Mouse (Mus musculus) megakaryocyte, embryonic 14.5 days (primary cell): ENCODE measurements at regions not wholly inside any gene's neighbourhood (a gene's known extent, or its start where the extent isn't known, plus 50 kb on each side); places are given as distances from the start of the nearest gene placed in this dataset.

ENCODE experiments used
- FLI1 ChIP-seq: IDR thresholded peaks from 2 replicates; pipeline ENCODE4 v1.6.1; 2012; ENCODE audit warnings: low read length, inconsistent platforms, mixed read lengths
- GATA1 ChIP-seq: IDR thresholded peaks from 3 replicates; pipeline ENCODE4 v1.6.1; 2012; ENCODE audit warnings: mixed read lengths, low read length, inconsistent platforms, borderline replicate concordance

DNA sequence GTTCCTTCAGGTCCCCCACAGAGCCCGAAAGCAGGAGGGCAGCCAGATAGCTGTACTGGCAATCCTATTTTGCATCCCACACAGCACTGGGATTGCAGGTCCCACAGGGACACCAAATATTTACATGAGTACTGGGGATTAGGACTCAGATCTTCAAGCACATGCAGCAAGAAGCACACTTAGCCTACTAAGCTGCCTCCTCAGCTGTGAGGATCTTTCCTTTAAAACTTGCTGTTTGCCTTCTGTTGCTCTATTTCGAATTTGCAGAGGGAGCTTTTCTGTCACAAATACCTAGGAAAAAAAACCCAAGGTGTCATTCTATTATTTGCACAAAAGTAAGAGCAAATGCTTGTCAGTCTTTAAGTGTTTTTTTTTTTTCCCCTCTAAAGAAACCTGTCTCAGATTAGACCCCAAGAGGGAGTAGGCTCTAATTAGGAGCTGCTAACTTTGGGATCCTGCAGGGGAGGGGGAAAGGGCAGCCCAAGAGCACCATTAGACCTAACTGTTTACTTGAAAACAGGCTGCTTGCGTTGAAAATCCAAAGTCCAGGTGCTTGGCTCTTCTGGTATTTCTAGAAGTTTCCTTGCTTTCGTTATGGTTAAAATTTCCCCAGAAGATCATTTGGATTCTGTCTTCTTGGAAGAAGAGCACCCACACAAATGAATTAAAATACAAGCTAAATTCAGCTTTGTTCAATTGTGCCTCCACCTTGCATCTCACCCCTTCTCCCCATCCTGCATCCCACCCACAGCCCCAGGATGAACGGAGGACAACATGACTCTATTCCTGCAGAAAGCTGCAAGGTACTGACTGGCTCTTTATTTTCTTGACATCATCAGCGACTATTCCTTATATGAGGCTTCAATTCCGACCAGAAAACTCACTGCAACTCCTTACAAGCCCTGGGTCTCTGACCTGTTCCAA, 215.5 kb downstream of the Kcnj2 start:
- TF ChIP-seq GATA1 (no peak), FLI1 (no peak)
